Mouse (Mus musculus) stomach, postnatal 0 days (tissue): ENCODE data around the gene Fam169b.
"Not testable (repeated sequence)": the region's sequence is repeated elsewhere in the genome, so short reads cannot be mapped to it uniquely, and the experiment has no call there.

Source experiments
- CTCF ChIP-seq: IDR thresholded peaks from 2 replicates; pipeline ENCODE4 v1.5.1; 2016; ENCODE audit warnings: antibody characterized with exemption, low read depth, mild to moderate bottlenecking, moderate library complexity
- EP300 ChIP-seq: optimal IDR thresholded peaks from 2 replicates; pipeline ENCODE3; 2016; ENCODE audit warnings: antibody characterized with exemption

DNA sequence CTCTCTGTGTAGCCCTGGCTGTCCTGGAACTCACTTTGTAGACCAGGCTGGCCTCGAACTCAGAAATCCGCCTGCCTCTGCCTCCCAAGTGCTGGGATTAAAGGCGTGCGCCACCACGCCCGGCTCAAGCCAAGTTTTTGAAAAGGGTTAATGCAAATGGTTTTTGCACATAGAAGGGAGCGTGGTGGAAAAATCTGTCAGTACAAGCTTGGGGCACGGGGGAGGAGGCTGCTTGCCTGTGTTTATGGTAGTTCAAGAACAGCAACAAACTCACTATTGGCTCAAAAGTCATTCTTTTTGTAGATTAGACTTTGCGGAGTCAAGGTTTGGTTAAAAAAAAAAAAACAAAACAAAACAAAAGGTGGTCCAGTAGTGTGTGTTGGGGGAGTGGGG, 1.8 kb downstream of the Fam169b start:
- TF ChIP-seq EP300, CTCF: not testable (repeated sequence)
